Mouse (Mus musculus) C2C12 (cell line): ENCODE data around the gene Elmsan1.

Source experiments
- CEBPB ChIP-seq: IDR thresholded peaks from one replicate; pipeline ENCODE4 v1.6.1; 2011; ENCODE audit warnings: low read depth, mild to moderate bottlenecking, control low read depth, moderate library complexity
- CTCF ChIP-seq: IDR thresholded peaks from one replicate; pipeline ENCODE4 v1.5.1; 2011; ENCODE audit not compliant: control insufficient read depth, insufficient read depth, insufficient read length
- FOSL1 ChIP-seq: IDR thresholded peaks from one replicate; pipeline ENCODE4 v1.8.0; 2011; ENCODE audit warnings: mild to moderate bottlenecking, low read length; ENCODE audit not compliant: poor library complexity, insufficient read depth, severe bottlenecking
- MAX ChIP-seq: IDR thresholded peaks from one replicate; pipeline ENCODE4 v1.6.1; 2011; ENCODE audit warnings: mild to moderate bottlenecking, control low read depth
- MYOD1 ChIP-seq: IDR thresholded peaks from one replicate; pipeline ENCODE4 v1.6.1; 2011; ENCODE audit warnings: low read depth; ENCODE audit not compliant: control insufficient read depth, insufficient read length
- MYOG ChIP-seq: IDR thresholded peaks from one replicate; pipeline ENCODE4 v1.6.1; 2011; ENCODE audit not compliant: control insufficient read depth, insufficient read length; ENCODE audit errors: extremely low read depth
- USF1 ChIP-seq: IDR thresholded peaks from one replicate; pipeline ENCODE4 v1.6.1; 2011; ENCODE audit warnings: low read depth, mild to moderate bottlenecking, control low read depth, moderate library complexity

- TF ChIP-seq CTCF (no peak), MYOD1 (no peak), MYOG (no peak), MAX (no peak), CEBPB (no peak), USF1 (no peak), FOSL1 (no peak)
Observed at GRCm38 (mm10) chr12:84185547-84185946, 33.1 kb downstream of the Elmsan1 start.
